Mouse (Mus musculus) lung, postnatal 0 days (tissue): ENCODE data around the gene Osbp2.

Experiments
- CTCF ChIP-seq: IDR thresholded peaks from 2 replicates; pipeline ENCODE4 v1.5.1; 2016; ENCODE audit warnings: antibody characterized with exemption, mild to moderate bottlenecking
- EP300 ChIP-seq: IDR thresholded peaks from 2 replicates; pipeline ENCODE4 v1.6.1; 2016; ENCODE audit warnings: antibody characterized with exemption, mild to moderate bottlenecking, control low read depth

- TF ChIP-seq CTCF (no peak), EP300 (no peak)
These were observed 66.0 kb downstream of the Osbp2 start for GRCm38 (mm10) chr11:3797631-3798215.
